Mouse (Mus musculus): Measurements from ENCODE around the gene Tmem212. TPM values are rescaled to one million over a fixed set of nuclear protein-coding genes. Genes with fewer than 3 reads are reported as not detected.

Tmem212 gene
- polyA plus RNA-seq, 1 experiment: not detected

DNA sequence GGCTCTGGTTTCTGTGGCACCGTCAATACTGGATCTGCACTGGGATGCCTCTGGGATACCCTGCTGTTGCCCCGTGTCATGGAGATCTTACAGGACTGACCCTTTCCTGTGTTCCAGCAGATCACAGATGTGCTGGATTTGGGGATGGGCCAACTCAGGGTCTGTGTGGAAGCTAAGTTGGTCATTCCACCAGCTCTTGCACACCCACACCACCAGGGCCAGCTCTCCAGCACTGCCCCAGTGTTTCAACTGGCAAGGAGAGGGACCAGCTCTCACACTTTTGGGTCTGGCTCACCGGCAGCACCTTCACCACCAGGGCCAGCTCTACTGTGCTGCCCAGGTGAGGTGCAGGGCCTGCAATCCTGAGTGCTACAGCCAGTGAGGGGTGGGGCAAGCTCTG, 68.9 kb downstream of the Tmem212 start:
- H3K4me1 ChIP-seq: no peaks in the 10 kb centered on the region
- no peaks in the 10 kb centered on the region for H3K36me3 ChIP-seq (replicated peaks; ENCODE audit: low read length)
- peak overlapping the region; percentile 35 for H3K4me3 ChIP-seq (replicated peaks)
- H3K9me3 ChIP-seq: peaks cover 7% of the 10 kb centered on the region
- peaks cover 5% of the 10 kb centered on the region for H3K27me3 ChIP-seq (replicated peaks)
- no peak for TF ChIP-seq FLI1 (IDR thresholded peaks at IDR 0.05; ENCODE audit: low read length)
- no peak for TF ChIP-seq GATA1 (IDR thresholded peaks at IDR 0.05; ENCODE audit: borderline replicate concordance, low read length)

- H3K4me3 ChIP-seq (replicated peaks): no peak overlapping the region
- H3K27me3 ChIP-seq (replicated peaks): peaks cover 2% of the 10 kb centered on the region
- TF ChIP-seq GATA1 (IDR thresholded peaks at IDR 0.05; ENCODE audit: borderline replicate concordance, low read length): no peak
- TF ChIP-seq FLI1 (IDR thresholded peaks at IDR 0.05; ENCODE audit: low read length): no peak
- H3K4me1 ChIP-seq: no peaks in the 10 kb centered on the region
- no peaks in the 10 kb centered on the region; the same call in 1 of the 2 replicates for H3K9me3 ChIP-seq
- no peaks in the 10 kb centered on the region for H3K36me3 ChIP-seq (replicated peaks; ENCODE audit: low read length)
These were observed 70.2 kb downstream of the Tmem212 start for GRCm38 (mm10) chr3:27825985-27826384.

Other genes starting within 250 kb of the Tmem212 start
- 0.78 TPM in 1 of 2 replicates, not detected in the other for gene Fndc3b, start 185.1 kb downstream of the Tmem212 start, polyA plus RNA-seq (2012; ENCODE audit: insufficient read depth, low replicate concordance)
- 0.20 TPM in 1 of 2 replicates, not detected in the other for gene Pld1, start 42.3 kb upstream of the Tmem212 start, polyA plus RNA-seq (2012; ENCODE audit: insufficient read depth, low replicate concordance)

All from megakaryocyte, embryonic 14.5 days (primary cell).